Mouse (Mus musculus) bone marrow macrophage, adult 2 months (primary cell): ENCODE results near the gene Foxred2.

Experiments used
- CTCF ChIP-seq: IDR thresholded peaks from 2 replicates; pipeline ENCODE4 v1.5.1; 2012; ENCODE audit warnings: low read depth, mild to moderate bottlenecking, low read length, moderate library complexity
- POLR2A ChIP-seq: IDR thresholded peaks from 2 replicates; pipeline ENCODE4 v1.6.1; 2012; ENCODE audit warnings: mild to moderate bottlenecking, low read depth, low read length, borderline replicate concordance

DNA sequence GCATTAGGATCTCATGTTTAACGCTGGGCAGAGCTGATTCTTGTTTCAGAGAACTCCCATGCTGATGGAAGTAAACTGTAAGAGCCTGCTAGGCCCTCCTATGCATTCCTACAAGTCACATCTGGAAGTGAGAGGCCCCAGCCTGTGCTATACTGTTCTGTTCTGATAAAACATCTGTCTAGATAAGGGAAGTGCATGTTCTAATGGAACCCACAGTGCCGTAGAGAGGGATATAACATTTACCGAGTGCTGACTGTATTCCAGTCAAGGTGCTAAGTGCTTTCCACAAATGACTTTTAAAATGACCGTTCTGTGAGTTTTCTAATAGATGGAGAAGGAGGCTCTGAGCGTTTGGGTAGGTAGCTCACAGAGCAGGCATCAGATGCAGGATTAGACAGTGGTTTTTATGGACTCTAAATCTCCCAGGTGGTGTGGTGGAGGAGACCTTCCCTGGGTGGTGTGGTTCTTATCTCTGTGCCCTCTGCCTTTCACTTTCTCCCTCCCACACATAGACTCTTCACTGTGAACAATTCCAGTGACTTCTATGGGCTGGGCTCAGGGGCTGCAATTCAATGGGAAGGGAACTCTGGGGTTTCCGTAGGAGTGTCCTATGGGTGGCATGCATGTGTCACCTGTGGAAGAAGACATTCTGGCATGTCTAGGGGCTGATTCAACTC, 17.8 kb upstream of the Foxred2 start:
- TF ChIP-seq CTCF, result no peak
- TF ChIP-seq POLR2A, result no peak
